Mouse (Mus musculus) liver, embryonic 14.5 days (tissue): ENCODE data around the gene Ceacam19.

Source experiments
- CTCF ChIP-seq: IDR thresholded peaks from 2 replicates; pipeline ENCODE4 v1.5.1; 2016; ENCODE audit warnings: antibody characterized with exemption, low read depth, control low read depth
- EP300 ChIP-seq: IDR thresholded peaks from 2 replicates; pipeline ENCODE4 v1.6.1; 2016; ENCODE audit warnings: antibody characterized with exemption, low read depth

- no peak for TF ChIP-seq CTCF
- TF ChIP-seq EP300: no peak
Measured at GRCm38 (mm10) chr7:19925376-19925775, 37.6 kb upstream of the Ceacam19 start.
